Mouse (Mus musculus) CH12.LX (cell line): ENCODE results near the gene Opn1sw.

Experiments used
- CHD2 ChIP-seq: IDR thresholded peaks from 2 replicates; pipeline ENCODE4 v1.6.1; 2011; ENCODE audit warnings: low read length, improper control_type of control experiment
- CTCF ChIP-seq, 2 experiments: IDR thresholded peaks in 1 of 2; conservative IDR thresholded peaks in 1 of 2; 2 replicates each; pipeline ENCODE4 v1.5.1; 2011 to 2012; ENCODE audit warnings: low read depth in 2 of 2, low read length in 2 of 2, improper control_type of control experiment in 1 of 2, inconsistent platforms in 1 of 2, mild to moderate bottlenecking in 1 of 2, moderate library complexity in 1 of 2
- E2F4 ChIP-seq: IDR thresholded peaks from 2 replicates; pipeline ENCODE4 v1.6.1; 2011; ENCODE audit warnings: low read depth, low read length, improper control_type of control experiment; ENCODE audit not compliant: insufficient replicate concordance
- EP300 ChIP-seq: IDR thresholded peaks from 2 replicates; pipeline ENCODE4 v1.6.1; 2011; ENCODE audit warnings: low read length, improper control_type of control experiment
- JUN ChIP-seq: IDR thresholded peaks from 2 replicates; pipeline ENCODE4 v1.6.1; 2011; ENCODE audit warnings: low read depth, mild to moderate bottlenecking, low read length, improper control_type of control experiment, moderate library complexity; ENCODE audit not compliant: insufficient read depth
- KAT2A ChIP-seq: IDR thresholded peaks from 2 replicates; pipeline ENCODE4 v1.6.1; 2012; ENCODE audit warnings: low read length, improper control_type of control experiment, inconsistent platforms; ENCODE audit not compliant: insufficient replicate concordance
- MAX ChIP-seq: IDR thresholded peaks from 2 replicates; pipeline ENCODE4 v1.6.1; 2011; ENCODE audit warnings: low read length, improper control_type of control experiment
- MAZ ChIP-seq: IDR thresholded peaks from 2 replicates; pipeline ENCODE4 v1.6.1; 2012; ENCODE audit warnings: low read depth, mild to moderate bottlenecking, inconsistent platforms, low read length, improper control_type of control experiment, moderate library complexity
- NELFE ChIP-seq: IDR thresholded peaks from 2 replicates; pipeline ENCODE4 v1.6.1; 2011; ENCODE audit warnings: low read depth, low read length, improper control_type of control experiment
- POLR2A ChIP-seq: IDR thresholded peaks from 2 replicates; pipeline ENCODE4 v1.6.1; 2011; ENCODE audit warnings: low read depth, mild to moderate bottlenecking, improper control_type of control experiment, low read length
- SIN3A ChIP-seq: IDR thresholded peaks from 2 replicates; pipeline ENCODE4 v1.6.1; 2012; ENCODE audit warnings: low read length, improper control_type of control experiment, inconsistent platforms
- ZC3H11A ChIP-seq: IDR thresholded peaks from 2 replicates; pipeline ENCODE4 v1.6.1; 2012; ENCODE audit warnings: low read depth, mild to moderate bottlenecking, inconsistent platforms, low read length, improper control_type of control experiment

DNA sequence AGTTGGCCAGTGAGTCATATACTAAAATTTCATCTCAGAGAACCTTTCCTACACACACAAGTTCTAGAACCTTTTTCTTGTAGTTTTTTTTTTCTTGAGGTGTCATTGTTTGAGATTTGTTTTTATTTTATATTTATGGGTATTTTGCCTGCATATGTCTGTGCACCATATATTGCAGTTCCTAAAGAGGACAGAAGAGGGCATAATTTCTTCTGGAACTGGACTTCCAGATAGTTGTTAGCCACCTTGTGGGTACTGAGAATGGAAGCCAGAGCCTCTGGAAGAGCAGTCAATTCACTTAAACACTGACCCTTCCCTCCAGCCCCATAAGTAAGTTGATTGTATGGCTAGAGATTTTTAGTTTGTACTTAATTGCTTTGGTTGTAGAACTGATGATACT lies 36.7 kb downstream of the Opn1sw start:
- TF ChIP-seq E2F4 (no peak), EP300 (no peak), CTCF (conservative IDR thresholded peaks at IDR 0.05 in 1 of 2, IDR thresholded peaks at IDR 0.05 in 1 of 2; ENCODE audit: low read depth in 2 of 2, low read length in 2 of 2) (peak; percentile 32 to 46; a peak in 2 of 4 replicates), POLR2A (no peak), ZC3H11A (no peak), JUN (no peak), CHD2 (no peak), MAZ (no peak), SIN3A (no peak), KAT2A (no peak), NELFE (no peak), MAX (no peak)
